Comparison of ENCODE assay signal across 15 mouse cellular contexts in the genomic region with DNA sequence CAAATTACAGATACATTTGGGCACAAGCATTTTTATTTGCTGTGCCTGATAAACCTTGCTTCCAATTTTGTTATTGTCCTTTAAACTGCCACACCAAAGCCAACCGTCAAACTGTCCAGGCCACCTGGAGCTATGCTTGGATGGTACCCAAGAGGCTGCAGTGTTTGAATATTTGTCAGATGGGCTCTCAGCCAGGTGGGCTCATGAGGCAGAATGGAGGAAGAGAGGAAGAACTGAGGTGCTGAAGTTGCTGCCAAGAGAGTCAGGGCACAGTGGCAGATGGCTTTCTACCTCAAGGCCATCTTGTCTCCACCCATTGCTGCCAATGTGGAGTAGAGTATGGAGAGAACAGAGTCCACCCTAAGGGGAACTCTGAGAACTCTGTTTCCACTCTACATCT.
A peak's percentile ranks its signal among the peaks of the same experiment; 100 is the strongest.
DNase-seq lines count a peak whose midpoint lies in the region; ATAC-seq and TF ChIP-seq lines count a peak whose summit lies in the region.
"Had no signal": no experiment of that assay in that cellular context is flagged by ENCODE, and none has a peak within 500 bp of the region (broad histone marks: within the 10 kb centered on the region; RNA-seq: fewer than 3 reads in every experiment).

No protein-coding gene starts in this region.

- no peak overlapping the region for H3K4me3 ChIP-seq in hindbrain, embryonic 13.5 days
- no peak overlapping the region for H3K4me3 ChIP-seq in hindbrain, embryonic 10.5 days
- H3K4me3 ChIP-seq in lung, adult 2 months (replicated peaks; ENCODE audit: extremely low read depth, low read depth, low read length) = no peak overlapping the region
- H3K4me3 ChIP-seq: embryonic facial prominence, embryonic 10.5 days; heart, embryonic 15.5 days; midbrain, embryonic 12.5 days; neural tube, embryonic 13.5 days had no signal

- H3K9ac ChIP-seq in hindbrain, embryonic 13.5 days = no peak overlapping the region
- H3K9ac ChIP-seq: heart, embryonic 15.5 days; midbrain, embryonic 12.5 days; neural tube, embryonic 13.5 days had no signal

- WGBS in hindbrain, embryonic 13.5 days = 56% methylated on average over 1 of the region's 1 CpGs
- 89% methylated on average over 1 of the region's 1 CpGs for WGBS in hindbrain, embryonic 10.5 days
- 39% methylated on average over 1 of the region's 1 CpGs for WGBS in lung, adult 2 months

- H3K4me2 ChIP-seq in hindbrain, embryonic 13.5 days = no peak overlapping the region
- H3K4me2 ChIP-seq: heart, embryonic 15.5 days; midbrain, embryonic 12.5 days; neural tube, embryonic 13.5 days had no signal

- H3K9me3 ChIP-seq in hindbrain, embryonic 13.5 days = no peaks in the 10 kb centered on the region; the same call in 1 of the 2 replicates
- no peaks in the 10 kb centered on the region for H3K9me3 ChIP-seq in hindbrain, embryonic 10.5 days
- H3K9me3 ChIP-seq: embryonic facial prominence, embryonic 10.5 days; heart, embryonic 15.5 days; midbrain, embryonic 12.5 days; neural tube, embryonic 13.5 days had no signal

- TF ChIP-seq CTCF in lung, adult 2 months (IDR thresholded peaks at IDR 0.05; ENCODE audit: insufficient read depth, low read length) = no peak

- H3K27ac ChIP-seq in hindbrain, embryonic 13.5 days = no peak overlapping the region
- no peak overlapping the region for H3K27ac ChIP-seq in hindbrain, embryonic 10.5 days
- H3K27ac ChIP-seq: embryonic facial prominence, embryonic 10.5 days; heart, embryonic 15.5 days; midbrain, embryonic 12.5 days; neural tube, embryonic 13.5 days had no signal

- no peak for DNase-seq in hindbrain, embryonic 10.5 days (ENCODE audit: low spot score)
- DNase-seq in urinary bladder, postnatal 14 days (ENCODE audit: low spot score) = peak; percentile 20
- DNase-seq in urinary bladder, postnatal 10 days (ENCODE audit: low spot score) = no peak
- peak; percentile 92 to 97 for DNase-seq in cerebellum, postnatal 14 days
- DNase-seq in lung, adult 2 months = no peak
- DNase-seq in gastrocnemius, postnatal 36 days = no peak
- DNase-seq: gastrocnemius, postnatal 10 days; kidney, postnatal 4 days; thymus, adult 2 months had no signal

- no peak for TF ChIP-seq POLR2A in lung, adult 2 months (IDR thresholded peaks at IDR 0.05; ENCODE audit: borderline replicate concordance, extremely low read depth, low read depth, low read length)

- intact Hi-C loops in gastrocnemius, postnatal 36 days (cut with DNase I) = no loop called here

- no peaks in the 10 kb centered on the region for H3K27me3 ChIP-seq in hindbrain, embryonic 13.5 days
- no peaks in the 10 kb centered on the region for H3K27me3 ChIP-seq in hindbrain, embryonic 10.5 days (ENCODE audit: insufficient read depth, poor library complexity, severe bottlenecking)
- H3K27me3 ChIP-seq: heart, embryonic 15.5 days; midbrain, embryonic 12.5 days; neural tube, embryonic 13.5 days had no signal

- peak; percentile 72 for ATAC-seq in hindbrain, embryonic 13.5 days (ENCODE audit: low FRiP score)
- ATAC-seq: intestine, embryonic 16.5 days had no signal

- no peaks in the 10 kb centered on the region for H3K36me3 ChIP-seq in hindbrain, embryonic 13.5 days
- no peaks in the 10 kb centered on the region for H3K36me3 ChIP-seq in hindbrain, embryonic 10.5 days
- H3K36me3 ChIP-seq: embryonic facial prominence, embryonic 10.5 days; heart, embryonic 15.5 days; midbrain, embryonic 12.5 days; neural tube, embryonic 13.5 days had no signal

- H3K4me1 ChIP-seq in hindbrain, embryonic 13.5 days (replicated peaks) = 0 out of 2 replicates have a peak, but pooled peaks cover 2% of the 10 kb centered on the region
- H3K4me1 ChIP-seq in hindbrain, embryonic 10.5 days (replicated peaks) = no peaks in the 10 kb centered on the region
- no peaks in the 10 kb centered on the region for H3K4me1 ChIP-seq in lung, adult 2 months (ENCODE audit: control insufficient read depth, insufficient read depth, low read length)
- H3K4me1 ChIP-seq: embryonic facial prominence, embryonic 10.5 days; midbrain, embryonic 12.5 days; neural tube, embryonic 13.5 days had no signal

Comparison
In these comparisons a context has a peak if more than half of its experiments do, and no peak if none do; other contexts are left out.
1. DNase-seq: peak in urinary bladder, postnatal 14 days (single experiment) and cerebellum, postnatal 14 days (2 of 2); none in hindbrain, embryonic 10.5 days (single experiment), urinary bladder, postnatal 10 days (single experiment), lung, adult 2 months (single experiment) and gastrocnemius, postnatal 36 days (0 of 2).